Mouse (Mus musculus) limb, embryonic 13.5 days (tissue): ENCODE measurements around the gene Guca2b. TPM values are rescaled to one million over a fixed set of nuclear protein-coding genes. Genes with fewer than 3 reads are reported as not detected.
"Not testable (repeated sequence)": the region's sequence is repeated elsewhere in the genome, so short reads cannot be mapped to it uniquely, and the experiment has no call there.

Source experiments
- ATAC-seq: fragments of 200-750 bp; cut with Nextera tagmentation; 2 replicates; pipeline ENCODE4 v1.8.0; 2017; ENCODE audit warnings: low read depth, moderate number of reproducible peaks, moderate TSS enrichment; ENCODE audit not compliant: low FRiP score
- H3K27ac ChIP-seq: fragments of 300-500 bp; sonication (generic); 2 replicates; pipeline ENCODE4 v1.5.1; 2015; ENCODE audit warnings: inconsistent platforms, mild to moderate bottlenecking, moderate library complexity
- H3K27me3 ChIP-seq: fragments of 300-500 bp; sonication (generic); 2 replicates; pipeline ENCODE4 v1.6.1; 2015; ENCODE audit warnings: mild to moderate bottlenecking, inconsistent platforms
- H3K36me3 ChIP-seq: fragments of 300-500 bp; sonication (generic); 2 replicates; pipeline ENCODE4 v1.6.1; 2015; ENCODE audit warnings: inconsistent platforms, mild to moderate bottlenecking, moderate library complexity
- H3K4me1 ChIP-seq: fragments of 300-500 bp; sonication (generic); 2 replicates; pipeline ENCODE4 v1.6.1; 2015; ENCODE audit warnings: inconsistent platforms
- H3K4me2 ChIP-seq: fragments of 300-500 bp; sonication (generic); replicated peaks from 2 replicates; pipeline ENCODE4 v1.6.1; 2015; ENCODE audit warnings: inconsistent platforms, mild to moderate bottlenecking, moderate library complexity
- H3K4me3 ChIP-seq: fragments of 300-500 bp; sonication (generic); 2 replicates; pipeline ENCODE4 v1.5.1; 2015; ENCODE audit warnings: moderate library complexity, mild to moderate bottlenecking, inconsistent platforms
- H3K9ac ChIP-seq: fragments of 300-500 bp; sonication (generic); 2 replicates; pipeline ENCODE4 v1.6.1; 2015; ENCODE audit warnings: mild to moderate bottlenecking, inconsistent platforms
- H3K9me3 ChIP-seq: fragments of 300-500 bp; sonication (generic); 2 replicates; pipeline ENCODE4 v1.6.1; 2016; ENCODE audit warnings: inconsistent platforms
- WGBS: fragments of 180-500 bp; shearing (Covaris S2); methylation state at CpG from one replicate; pipeline ENCODE4 v1.1.7; 2015; 5-methylcytosine and 5-hydroxymethylcytosine counted together
- polyA plus RNA-seq: library from polyadenylated mRNA; unstranded; fragments of >200 nt; fragmentation: Nextera tagmentation; extraction: Ambion mirVana; gene quantifications from 2 replicates; pipeline ENCODE4 v1.2.1, GENCODE M21; 2015

The Guca2b gene
- polyA plus RNA-seq, 1 experiment from 2014 or later, result not detected

- WGBS, result 90% methylated on average over 4 of the region's 4 CpGs
- H3K36me3 ChIP-seq, result no peaks in the 10 kb centered on the region
- no peak overlapping the region for H3K9ac ChIP-seq
- H3K4me2 ChIP-seq, result no peak overlapping the region
- no peak overlapping the region for H3K4me3 ChIP-seq
- no peaks in the 10 kb centered on the region for H3K27me3 ChIP-seq
- no peak for ATAC-seq
- H3K27ac ChIP-seq, result no peak overlapping the region
- H3K9me3 ChIP-seq, result peaks cover 3% of the 10 kb centered on the region; the same call in 1 of the 2 replicates
- H3K4me1 ChIP-seq, result no peaks in the 10 kb centered on the region
Measured at GRCm38 (mm10) chr4:119642666-119643065, 16.1 kb downstream of the Guca2b start.

- no peak overlapping the region for H3K4me2 ChIP-seq
- no peak for ATAC-seq
- H3K4me3 ChIP-seq, result no peak overlapping the region
- 56% methylated on average over 11 of the region's 11 CpGs for WGBS
- H3K36me3 ChIP-seq, result no peaks in the 10 kb centered on the region
- H3K27me3 ChIP-seq, result no peaks in the 10 kb centered on the region
- H3K27ac ChIP-seq, result no peak overlapping the region
- H3K9ac ChIP-seq, result no peak overlapping the region
- peaks cover 3% of the 10 kb centered on the region; the same call in 1 of the 2 replicates for H3K9me3 ChIP-seq
- H3K4me1 ChIP-seq, result peaks cover 10% of the 10 kb centered on the region
Measured at GRCm38 (mm10) chr4:119638656-119639055, 20.1 kb downstream of the Guca2b start.

- no peak overlapping the region for H3K4me3 ChIP-seq
- H3K36me3 ChIP-seq, result no peaks in the 10 kb centered on the region
- peaks cover 15% of the 10 kb centered on the region for H3K4me1 ChIP-seq
- no peak for ATAC-seq
- 82% methylated on average over 6 of the region's 6 CpGs for WGBS
- H3K27me3 ChIP-seq, result no peaks in the 10 kb centered on the region
- H3K4me2 ChIP-seq, result no peak overlapping the region
- no peak overlapping the region for H3K27ac ChIP-seq
- H3K9ac ChIP-seq, result no peak overlapping the region
- H3K9me3 ChIP-seq, result peaks cover 3% of the 10 kb centered on the region; the same call in 1 of the 2 replicates
Measured at GRCm38 (mm10) chr4:119637946-119638345, 20.8 kb downstream of the Guca2b start.

- Histone ChIP-seq H3K36me3 (no peaks in the 10 kb centered on the region), H3K4me1 (peaks cover 19% of the 10 kb centered on the region), H3K9me3 (no peaks in the 10 kb centered on the region), H3K9ac (no peak within 1 kb of the TSS), H3K4me3 (no peak within 1 kb of the TSS), H3K27me3 (no peaks in the 10 kb centered on the region), H3K4me2 (no peak within 1 kb of the TSS), H3K27ac (no peak within 1 kb of the TSS)
- ATAC-seq, result no peak
- WGBS, result 75% methylated on average over 4 of the region's 4 CpGs
Measured at GRCm38 (mm10) chr4:119637176-119637845, 21.4 kb downstream of the Guca2b start, which contains the start of gene Guca2a. Gene Guca2a (plus strand): TSS chr4:119637704.

GRCm38 (mm10) chr4:119636731-119637130, 22.0 kb downstream of the Guca2b start:
- WGBS, result 79% methylated on average over 7 of the region's 7 CpGs
- Histone ChIP-seq H3K4me2 (no peak overlapping the region), H3K9ac (no peak overlapping the region), H3K4me3 (no peak overlapping the region), H3K27me3 (no peaks in the 10 kb centered on the region), H3K36me3 (0 out of 2 replicates have a peak, but pooled peaks cover 2% of the 10 kb centered on the region), H3K4me1 (peaks cover 19% of the 10 kb centered on the region), H3K27ac (no peak overlapping the region), H3K9me3 (no peaks in the 10 kb centered on the region)
- ATAC-seq, result no peak

- 0 out of 2 replicates have a peak, but pooled peaks cover 5% of the 10 kb centered on the region for H3K36me3 ChIP-seq
- H3K9me3 ChIP-seq, result no peaks in the 10 kb centered on the region
- H3K27me3 ChIP-seq, result no peaks in the 10 kb centered on the region
- H3K27ac ChIP-seq, result no peak overlapping the region
- 80% methylated on average over 8 of the region's 8 CpGs for WGBS
- no peak overlapping the region for H3K4me2 ChIP-seq
- no peak overlapping the region for H3K4me3 ChIP-seq
- peaks cover 19% of the 10 kb centered on the region for H3K4me1 ChIP-seq
- H3K9ac ChIP-seq, result no peak overlapping the region
- ATAC-seq, result no peak
Measured at GRCm38 (mm10) chr4:119635686-119636085, 23.1 kb downstream of the Guca2b start.

- 67% methylated on average over 6 of the region's 6 CpGs for WGBS
- H3K36me3 ChIP-seq, result peaks cover 11% of the 10 kb centered on the region
- H3K4me2 ChIP-seq, result no peak overlapping the region
- ATAC-seq, result no peak
- H3K4me3 ChIP-seq, result no peak overlapping the region
- no peak overlapping the region for H3K27ac ChIP-seq
- no peaks in the 10 kb centered on the region for H3K27me3 ChIP-seq
- H3K9me3 ChIP-seq, result no peaks in the 10 kb centered on the region
- H3K4me1 ChIP-seq, result peaks cover 19% of the 10 kb centered on the region
- H3K9ac ChIP-seq, result no peak overlapping the region
Measured at GRCm38 (mm10) chr4:119634908-119635660, 23.7 kb downstream of the Guca2b start.

GRCm38 (mm10) chr4:119633948-119634347, 24.8 kb downstream of the Guca2b start:
- no peaks in the 10 kb centered on the region for H3K27me3 ChIP-seq
- peaks cover 19% of the 10 kb centered on the region for H3K4me1 ChIP-seq
- no peaks in the 10 kb centered on the region for H3K9me3 ChIP-seq
- WGBS, result 70% methylated on average over 3 of the region's 3 CpGs
- no peak for ATAC-seq
- H3K9ac ChIP-seq, result no peak overlapping the region
- no peak overlapping the region for H3K4me2 ChIP-seq
- H3K4me3 ChIP-seq, result no peak overlapping the region
- peaks cover 22% of the 10 kb centered on the region for H3K36me3 ChIP-seq
- no peak overlapping the region for H3K27ac ChIP-seq

- H3K9me3 ChIP-seq, result no peaks in the 10 kb centered on the region
- H3K9ac ChIP-seq, result no peak overlapping the region
- no peak overlapping the region for H3K27ac ChIP-seq
- H3K4me2 ChIP-seq, result no peak overlapping the region
- H3K27me3 ChIP-seq, result no peaks in the 10 kb centered on the region
- ATAC-seq, result no peak
- H3K4me3 ChIP-seq, result no peak overlapping the region
- peaks cover 19% of the 10 kb centered on the region for H3K4me1 ChIP-seq
- H3K36me3 ChIP-seq, result peaks cover 23% of the 10 kb centered on the region
- 57% methylated on average over 7 of the region's 7 CpGs for WGBS
Measured at GRCm38 (mm10) chr4:119633342-119633741, 25.4 kb downstream of the Guca2b start.

GRCm38 (mm10) chr4:119632721-119633120, 26.0 kb downstream of the Guca2b start:
- H3K36me3 ChIP-seq, result peaks cover 27% of the 10 kb centered on the region
- no peaks in the 10 kb centered on the region for H3K9me3 ChIP-seq
- no peak overlapping the region for H3K4me2 ChIP-seq
- no peak overlapping the region for H3K9ac ChIP-seq
- 71% methylated on average over 7 of the region's 7 CpGs for WGBS
- H3K27ac ChIP-seq, result no peak overlapping the region
- ATAC-seq, result no peak
- H3K27me3 ChIP-seq, result no peaks in the 10 kb centered on the region
- H3K4me3 ChIP-seq, result no peak overlapping the region
- peaks cover 19% of the 10 kb centered on the region for H3K4me1 ChIP-seq

GRCm38 (mm10) chr4:119631115-119631919, 27.4 kb downstream of the Guca2b start:
- 52% methylated on average over 11 of the region's 11 CpGs for WGBS

GRCm38 (mm10) chr4:119628363-119628762, 30.4 kb downstream of the Guca2b start:
- ATAC-seq, H3K27ac ChIP-seq: not testable (repeated sequence)

More at GRCm38 (mm10) chr4:119631115-119631919, 27.4 kb downstream of the Guca2b start:
- peaks cover 36% of the 10 kb centered on the region for H3K36me3 ChIP-seq
- ATAC-seq, result peak; percentile 37; the same call in 1 of the 2 replicates
- no peaks in the 10 kb centered on the region for H3K27me3 ChIP-seq
- no peak overlapping the region for H3K9ac ChIP-seq
- no peak overlapping the region for H3K27ac ChIP-seq
- H3K4me1 ChIP-seq, result peaks cover 19% of the 10 kb centered on the region
- no peak overlapping the region for H3K4me3 ChIP-seq
- no peaks in the 10 kb centered on the region for H3K9me3 ChIP-seq
- no peak overlapping the region for H3K4me2 ChIP-seq

More at GRCm38 (mm10) chr4:119628363-119628762, 30.4 kb downstream of the Guca2b start:
- not testable (repeated sequence) for H3K4me1 ChIP-seq, H3K4me2 ChIP-seq, H3K27me3 ChIP-seq, H3K9ac ChIP-seq, H3K4me3 ChIP-seq, H3K9me3 ChIP-seq
- H3K36me3 ChIP-seq, result peaks cover 60% of the 10 kb centered on the region
- 76% methylated on average over 4 of the region's 4 CpGs for WGBS
